Mouse (Mus musculus) T-helper 17 cell (primary cell): Measurements from ENCODE around the gene Acvrl1.

ENCODE experiments used
- in situ Hi-C, 2 experiments: fragments of 300-600 bp; cut with MboI, MseI; formaldehyde crosslinking; loops; 1 replicate in 1 of 2; 2 replicates in 1 of 2; pipeline ENCODE4 v1.15.1; 2025; ENCODE audit warnings: high pct_unique_total_duplicates in 2 of 2

Acvrl1 gene

DNA sequence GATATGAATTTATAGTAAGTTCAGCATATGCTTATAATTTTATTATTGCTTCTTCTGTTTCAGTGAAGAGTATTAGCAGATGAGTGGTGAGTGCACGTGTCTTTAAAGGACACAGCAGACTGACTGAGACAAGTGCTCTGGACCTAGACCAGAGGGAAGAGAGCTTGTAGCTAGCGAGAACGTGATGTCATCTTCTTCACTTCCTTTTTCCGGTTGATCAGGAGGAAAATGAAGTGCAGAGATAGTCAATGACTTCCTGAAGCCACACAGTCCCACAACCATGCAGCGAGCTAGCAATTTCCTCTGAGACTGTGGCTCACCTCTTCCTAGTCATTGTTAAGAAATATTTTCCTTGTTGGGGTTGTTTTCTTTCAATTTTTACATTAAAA, 62.4 kb downstream of the Acvrl1 start:
- in situ Hi-C loops: loop anchor here in 1 of 2 experiments (5.0 kb wide), 1 partner anchor 43 kb away; no protein-coding TSS in a partner anchor

DNA sequence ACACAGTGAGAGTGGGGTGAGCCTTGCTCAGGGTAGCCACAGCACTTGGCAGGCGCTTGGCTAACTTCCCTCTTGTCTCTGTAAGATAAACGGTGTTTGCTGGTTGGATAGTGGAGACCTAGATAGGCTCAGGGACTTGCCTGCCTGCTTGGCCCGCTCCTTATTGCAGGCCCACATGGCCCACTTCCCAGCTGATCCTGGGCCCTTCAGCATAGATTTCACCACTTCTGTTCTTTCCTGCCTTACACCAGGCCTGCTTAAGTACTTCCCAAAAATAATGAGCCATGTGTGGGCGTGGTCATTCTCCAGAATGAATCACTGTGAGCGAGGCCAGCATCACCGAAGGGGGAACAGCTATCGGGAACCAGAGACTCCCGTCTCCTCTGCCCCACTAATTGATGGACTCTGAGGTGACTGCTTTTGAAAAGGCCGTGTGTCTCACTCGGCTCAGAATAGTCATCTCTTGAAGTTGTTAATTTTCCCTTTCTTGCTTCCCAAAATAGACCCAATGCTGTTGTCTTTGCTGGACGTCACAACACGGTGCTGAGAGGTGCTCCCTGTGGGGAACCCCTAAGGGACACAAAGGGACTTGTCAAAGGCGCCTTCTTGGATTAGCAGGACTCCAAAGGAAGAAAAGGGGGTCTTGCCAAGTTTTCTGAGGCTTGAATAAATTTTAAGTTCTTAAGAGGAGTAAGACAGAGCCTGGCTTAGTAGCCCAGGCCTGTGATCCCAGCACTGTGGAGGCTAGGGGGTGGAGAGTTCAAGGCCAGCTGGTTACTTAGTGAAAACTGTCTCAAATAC, 63.3 kb downstream of the Acvrl1 start:
- in situ Hi-C loops: loop anchor here in 1 of 2 experiments (5.0 kb wide), 1 partner anchor 44 kb away; no protein-coding TSS in a partner anchor

DNA sequence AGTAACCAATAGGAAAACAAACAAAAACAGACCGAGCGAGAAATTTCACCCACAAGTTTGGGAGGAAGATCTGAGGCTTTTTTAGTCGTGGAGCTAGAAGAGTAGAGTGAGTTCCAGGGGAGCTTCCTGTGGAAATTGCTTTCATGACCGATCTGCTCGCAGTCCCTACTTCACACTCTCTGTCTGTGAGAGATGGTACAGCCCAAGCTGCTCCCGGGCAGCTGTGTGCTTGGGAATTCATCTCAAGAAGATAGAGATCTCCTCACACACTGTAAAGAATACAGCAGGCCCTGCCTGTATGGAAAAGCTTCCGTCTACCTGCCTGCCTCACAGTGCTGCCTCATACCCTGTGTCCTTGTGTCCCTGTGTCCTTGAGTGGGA, 63.9 kb downstream of the Acvrl1 start:
- in situ Hi-C loops: loop anchor here in 1 of 2 experiments (5.0 kb wide), 1 partner anchor 45 kb away; no protein-coding TSS in a partner anchor

DNA sequence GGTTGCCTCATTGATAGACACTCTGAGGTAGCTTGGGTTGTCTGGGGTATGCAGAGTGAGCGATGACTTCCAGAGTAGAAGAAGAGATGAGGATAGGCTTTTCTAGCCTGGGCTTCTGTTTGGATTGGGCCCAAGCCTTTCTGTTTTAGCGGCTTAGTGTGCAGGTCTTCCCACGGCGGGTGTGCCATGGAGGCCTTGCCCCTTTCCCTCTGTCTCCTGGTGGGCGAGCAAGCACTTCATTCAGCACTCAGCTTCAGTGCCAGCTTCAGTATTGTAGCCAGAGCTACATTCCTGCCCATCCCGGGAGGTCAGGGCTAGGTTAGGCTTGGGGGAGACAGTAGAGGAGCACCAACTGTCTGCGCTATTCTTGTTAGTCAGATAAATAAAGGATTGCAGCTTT, 64.3 kb downstream of the Acvrl1 start:
- in situ Hi-C loops: loop anchor here in 1 of 2 experiments (5.0 kb wide), 1 partner anchor 45 kb away; no protein-coding TSS in a partner anchor

DNA sequence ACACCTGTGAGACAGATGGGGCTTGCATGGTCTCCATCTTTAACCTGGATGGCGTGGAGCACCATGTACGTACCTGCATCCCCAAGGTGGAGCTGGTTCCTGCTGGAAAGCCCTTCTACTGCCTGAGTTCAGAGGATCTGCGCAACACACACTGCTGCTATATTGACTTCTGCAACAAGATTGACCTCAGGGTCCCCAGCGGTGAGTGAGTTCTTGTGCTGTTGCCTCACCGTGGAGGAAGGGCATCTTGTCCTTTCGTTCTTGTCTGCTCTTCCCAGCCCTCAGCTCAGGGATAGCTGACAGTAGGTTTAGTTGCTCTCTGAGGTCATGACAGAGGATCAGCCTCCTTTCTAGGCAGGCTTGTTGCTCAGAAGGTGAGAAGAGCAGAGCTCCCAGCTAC, 65.6 kb downstream of the Acvrl1 start:
- in situ Hi-C loops: loop anchor here in 1 of 2 experiments (5.0 kb wide), 1 partner anchor 47 kb away; no protein-coding TSS in a partner anchor
